Mouse (Mus musculus) telencephalon, adult 2 months (tissue): ENCODE results near the gene Ldb1.
"Not testable (repeated sequence)": the region's sequence is repeated elsewhere in the genome, so short reads cannot be mapped to it uniquely, and the experiment has no call there.

Source experiments
- DNase-seq: peaks from one replicate; pipeline ENCODE4 v3.0.0-alpha.2; 2011; ENCODE audit warnings: low read depth, low spot score

Gene Ldb1

GRCm38 (mm10) chr19:46028747-46029320, 16.2 kb downstream of the Ldb1 start:
- DNase-seq, result no peak

DNA sequence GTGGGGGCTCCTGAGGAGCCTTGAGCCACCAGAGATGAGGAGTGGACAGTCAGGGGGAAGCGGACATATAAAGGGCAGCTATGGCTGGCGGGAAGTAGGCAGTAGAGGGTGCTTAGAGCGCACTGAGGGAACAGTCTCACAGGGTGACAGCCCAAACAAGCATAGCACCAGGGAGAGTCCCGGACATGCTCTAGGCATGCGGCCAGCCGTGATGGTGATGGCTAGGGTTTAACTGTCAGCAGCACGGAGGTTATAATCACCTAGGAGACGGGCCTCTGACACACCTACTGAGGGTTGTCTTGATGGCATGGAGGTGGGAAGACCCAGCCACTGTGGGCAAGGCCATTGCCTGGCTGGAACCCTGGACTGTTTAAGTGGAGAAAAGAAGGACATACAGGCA, 18.4 kb downstream of the Ldb1 start:
- no peak for DNase-seq

DNA sequence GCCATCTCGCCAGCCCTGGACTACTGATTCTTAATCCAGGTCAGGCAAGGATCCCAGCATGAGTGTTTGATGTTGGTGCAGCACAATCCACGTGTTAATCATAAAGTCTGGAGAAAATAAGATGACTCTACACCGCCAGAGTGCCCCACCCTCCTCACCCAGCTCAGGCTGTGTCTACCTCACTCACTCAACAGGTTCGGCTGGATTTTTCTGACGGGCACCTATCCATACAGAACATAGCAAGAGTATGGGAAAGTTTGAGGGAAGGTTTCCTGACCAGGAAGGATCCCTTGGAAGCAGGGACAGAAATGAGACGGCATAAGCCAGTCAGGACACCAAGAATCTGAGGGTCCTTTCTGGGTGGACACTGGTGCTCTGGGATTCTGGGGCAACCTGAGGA, 20.1 kb downstream of the Ldb1 start:
- no peak for DNase-seq

DNA sequence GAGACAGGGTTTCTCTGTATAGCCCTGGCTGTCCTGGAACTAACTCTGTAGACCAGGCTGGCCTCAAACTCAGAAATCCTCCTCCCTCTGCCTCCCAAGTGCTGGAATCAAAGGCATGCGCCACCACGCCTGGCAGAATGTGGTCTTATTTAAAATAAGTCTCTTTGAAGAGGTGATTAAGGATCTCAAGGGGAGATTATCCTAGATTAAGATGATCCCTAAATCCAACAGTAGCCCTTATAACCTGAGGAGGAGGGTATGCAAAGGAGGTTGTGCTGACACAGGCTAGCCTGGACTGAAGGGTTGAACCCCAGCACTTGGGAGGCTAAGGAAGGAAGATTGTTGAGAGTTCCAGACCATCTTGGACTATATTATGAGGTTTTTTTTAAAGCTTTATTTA, 29.0 kb downstream of the Ldb1 start:
- no peak for DNase-seq

DNA sequence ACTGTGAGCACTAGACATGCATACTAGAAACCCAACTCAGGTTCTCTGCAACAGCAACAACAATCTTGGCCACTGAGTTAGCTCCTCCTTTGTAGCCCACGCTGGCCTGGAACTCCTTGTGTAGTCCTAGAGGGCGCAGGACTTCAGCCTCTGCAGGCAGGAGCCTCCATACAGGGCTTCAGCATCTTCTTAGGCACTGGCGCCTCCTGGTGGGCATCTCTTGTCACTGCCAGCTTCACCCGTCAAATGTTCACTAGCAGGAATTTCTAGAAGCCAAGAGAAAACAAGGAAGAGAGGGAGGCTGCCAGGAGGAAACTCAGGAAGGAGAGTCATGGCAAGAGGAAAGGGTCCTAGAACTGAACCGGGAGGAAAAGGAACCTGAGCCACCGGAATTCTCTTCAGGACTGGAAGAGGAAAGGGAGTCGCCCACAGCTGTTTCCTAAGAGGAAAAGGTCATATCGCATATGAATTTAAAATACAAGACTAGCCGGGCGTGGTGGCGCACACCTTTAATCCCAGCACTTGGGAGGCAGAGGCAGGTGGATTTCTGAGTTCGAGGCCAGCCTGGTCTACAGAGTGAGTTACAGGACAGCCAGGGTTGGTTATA, 30.3 kb downstream of the Ldb1 start:
- DNase-seq, result peak; percentile 57

DNA sequence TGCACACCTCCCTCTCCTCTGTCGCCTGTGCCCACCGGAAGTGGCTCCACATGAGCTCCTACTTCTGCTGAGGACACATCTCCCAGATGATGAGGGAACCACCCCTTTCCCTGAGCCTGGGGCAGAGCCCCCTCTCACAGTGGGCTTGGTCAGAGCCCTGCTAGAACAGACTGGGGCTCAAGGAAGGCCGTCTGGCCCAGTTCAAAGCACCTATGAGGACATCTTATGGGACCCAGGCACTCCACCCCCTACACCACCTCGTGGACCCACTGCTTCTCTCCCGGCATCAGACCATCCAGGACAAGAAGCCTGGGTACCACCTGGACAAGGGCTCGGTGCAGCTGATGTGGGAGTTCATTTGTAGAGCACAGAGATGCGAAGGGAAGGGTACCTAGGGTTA, 39.3 kb downstream of the Ldb1 start:
- no peak for DNase-seq

GRCm38 (mm10) chr19:46004814-46005466, 40.1 kb downstream of the Ldb1 start:
- DNase-seq, result no peak

DNA sequence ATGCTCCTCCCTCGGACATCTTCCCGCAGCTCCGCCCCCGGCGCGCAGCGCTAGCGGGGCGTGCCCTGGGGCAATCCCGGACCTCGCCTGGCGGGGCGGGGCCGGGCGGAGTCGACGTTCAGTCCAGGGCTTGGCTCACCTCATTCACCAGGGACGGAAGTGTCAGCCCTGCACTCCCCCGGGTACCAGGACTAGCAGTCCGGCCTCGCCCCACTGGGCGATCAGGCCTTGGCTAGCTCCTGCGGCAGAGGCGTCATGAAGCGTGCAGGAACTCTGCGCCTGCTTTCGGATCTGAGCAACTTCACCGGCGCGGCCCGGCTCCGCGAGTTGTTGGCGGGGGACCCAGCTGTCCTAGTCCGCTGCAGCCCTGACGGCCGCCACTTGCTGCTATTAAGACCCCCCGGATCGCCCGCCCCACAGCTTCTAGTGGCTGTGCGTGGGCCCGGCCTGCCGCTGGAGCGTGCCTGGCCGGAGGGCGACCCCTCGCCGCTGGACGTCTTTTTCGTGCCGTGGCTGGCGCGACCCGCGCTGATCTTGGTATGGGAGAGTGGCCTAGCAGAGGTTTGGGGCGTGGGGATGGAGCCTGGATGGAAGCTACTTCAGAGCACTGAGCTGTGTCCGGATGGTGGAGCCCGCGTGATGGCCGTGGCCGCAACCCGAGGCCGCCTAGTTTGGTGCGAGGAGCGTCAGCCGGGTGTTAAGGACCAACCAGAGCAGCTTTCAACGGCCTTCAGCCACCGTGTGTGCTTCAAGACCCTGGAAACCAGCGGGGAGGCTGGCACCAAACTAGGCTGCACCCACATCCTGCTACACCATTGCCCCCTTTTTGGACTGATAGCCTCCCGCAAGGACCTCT, 41.4 kb downstream of the Ldb1 start, which contains the start of gene Hps6:
Gene Hps6 (plus strand): TSS at position 138 of the 856 bp plus-strand sequence.
- DNase-seq, result peak; percentile 24

DNA sequence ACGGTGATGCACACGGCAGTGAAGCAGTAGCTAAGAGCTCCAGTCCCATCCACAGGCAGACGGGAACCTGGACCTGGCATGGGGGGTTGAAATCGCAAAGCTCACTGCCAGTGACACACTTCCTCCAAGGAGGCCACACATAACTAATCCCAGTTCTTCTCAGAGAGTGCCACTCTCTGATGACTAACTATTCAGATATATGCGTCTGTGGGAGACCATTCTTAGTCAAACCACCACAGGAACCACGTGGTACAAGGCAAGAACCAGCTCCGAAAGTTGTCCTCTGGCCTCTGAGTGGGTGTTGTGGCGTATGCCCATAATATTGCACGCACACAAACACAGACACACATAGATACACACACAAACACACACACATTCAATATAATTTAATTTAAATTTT, 42.7 kb downstream of the Ldb1 start:
- DNase-seq, result no peak

DNA sequence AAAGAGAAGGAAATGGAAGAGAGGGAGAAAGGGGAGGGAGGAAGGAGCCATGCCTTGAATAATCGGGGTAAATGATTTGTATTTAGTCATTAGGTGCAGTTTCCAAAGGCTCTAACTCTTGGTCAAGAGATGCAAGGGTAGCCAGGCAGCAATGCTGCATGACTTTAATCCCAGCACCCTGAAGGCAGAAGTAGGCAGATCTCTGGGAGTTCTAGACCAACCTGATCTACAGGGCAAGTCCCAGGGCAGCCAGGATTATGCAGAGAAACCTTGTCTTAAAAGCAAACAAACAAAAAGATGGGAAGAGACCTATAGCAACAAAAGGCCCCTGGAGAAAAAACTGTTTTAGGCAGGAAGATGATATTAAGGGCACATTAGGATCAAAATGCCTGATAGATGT, 45.6 kb downstream of the Ldb1 start:
- no peak for DNase-seq

- no peak for DNase-seq
Observed at GRCm38 (mm10) chr19:45998694-45999217, 46.3 kb downstream of the Ldb1 start.

DNA sequence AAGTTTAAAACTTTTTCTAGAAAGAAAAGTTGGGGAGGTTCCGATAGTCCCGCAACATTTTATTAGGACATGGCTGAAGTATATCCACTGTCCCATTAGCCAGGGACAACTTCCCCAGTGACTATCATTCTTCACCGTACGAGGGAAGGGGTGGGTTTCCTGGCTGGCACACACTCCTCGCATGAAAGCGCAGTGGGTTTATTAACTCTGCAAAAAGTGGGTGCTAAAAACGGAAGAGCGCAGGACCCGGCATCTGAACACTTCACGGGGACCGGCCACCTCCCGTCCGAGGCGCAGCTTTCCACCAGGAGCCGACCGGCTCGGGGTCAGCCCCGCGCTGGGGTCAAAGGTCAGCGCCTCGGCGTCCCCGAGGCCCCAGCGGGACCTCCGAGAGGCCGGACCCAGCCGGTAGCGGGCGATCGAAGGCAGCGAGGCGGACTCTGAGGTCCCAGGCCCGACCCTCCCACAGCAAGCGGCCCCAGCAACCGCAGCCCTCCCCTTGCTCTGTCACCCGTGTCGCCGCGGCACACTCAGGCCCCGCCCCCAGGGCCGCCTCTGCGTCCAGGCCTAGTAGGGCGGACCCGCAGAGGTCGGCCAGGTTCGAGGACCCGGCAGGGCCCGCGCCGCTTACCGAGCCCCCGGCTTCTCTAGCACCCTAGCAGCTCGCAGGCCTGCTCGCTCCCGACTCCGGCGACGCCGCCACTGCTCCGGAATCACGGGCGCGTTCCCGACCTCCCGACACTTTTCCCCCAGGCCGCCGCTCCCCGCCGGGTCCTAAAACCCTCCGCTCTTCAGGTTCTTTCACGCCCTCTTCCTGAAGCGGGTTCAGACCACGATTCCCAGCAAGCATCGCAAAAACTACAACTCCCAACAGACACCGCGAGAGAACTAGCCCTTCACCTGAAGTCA, 47.0 kb downstream of the Ldb1 start, which contains the start of gene Armh3:
Gene Armh3 (minus strand): TSS at position 704 of the 909 bp plus-strand sequence.
- peak; percentile 97 for DNase-seq

DNA sequence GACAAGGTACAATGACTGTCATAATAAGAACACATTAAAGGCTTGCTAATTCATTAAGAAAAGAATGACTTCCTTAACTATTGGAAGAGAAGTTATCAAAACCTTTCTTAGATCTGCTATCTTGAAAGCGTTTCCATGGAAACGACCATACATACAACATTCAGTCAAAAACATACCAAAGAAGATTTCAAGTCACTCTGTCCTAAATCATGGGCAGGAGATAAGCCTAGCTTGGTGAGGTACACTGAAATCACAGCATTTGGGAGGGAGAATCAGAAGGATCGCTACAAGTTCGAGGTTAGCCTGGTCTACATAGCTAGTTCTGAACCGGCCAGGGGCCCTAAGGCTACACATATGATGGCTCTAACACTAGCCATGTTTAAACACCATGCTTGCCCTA, 47.6 kb downstream of the Ldb1 start:
- DNase-seq, result no peak

DNA sequence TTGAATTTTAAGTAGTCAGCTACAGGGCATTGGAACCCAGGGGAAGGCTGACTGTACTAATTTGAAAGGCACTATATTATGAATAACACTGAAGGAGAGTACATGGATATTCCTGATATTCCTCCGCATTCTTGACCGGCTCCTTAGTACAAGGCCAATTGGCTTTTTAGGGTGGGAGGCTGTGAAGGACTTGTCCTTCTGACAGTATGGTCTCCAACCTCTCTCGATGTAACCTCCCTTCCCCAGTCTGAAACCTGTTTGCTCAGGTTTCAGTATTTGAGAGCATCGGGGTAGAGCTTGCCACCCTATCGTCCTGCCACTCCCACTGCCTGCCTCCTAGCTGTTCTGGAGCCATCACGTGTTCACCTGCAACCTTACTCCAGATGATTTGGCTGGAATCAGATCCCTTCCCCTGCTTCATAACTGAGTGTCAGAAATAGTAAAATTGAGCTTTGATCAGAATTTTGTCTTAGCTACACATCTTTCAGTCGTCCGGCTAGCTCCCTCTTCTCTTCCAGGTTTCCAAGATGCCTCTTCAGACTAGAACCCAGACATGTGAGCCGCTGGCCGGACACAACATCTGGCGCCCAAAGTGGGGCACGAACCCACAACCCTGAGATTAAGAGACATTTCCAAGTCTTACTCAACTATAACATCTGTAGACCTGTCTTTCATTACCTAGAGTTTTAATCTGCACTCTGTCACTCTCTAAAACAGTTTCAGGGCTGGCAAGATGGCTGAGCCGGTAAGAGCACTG, 50.9 kb downstream of the Ldb1 start:
- DNase-seq, result no peak

DNA sequence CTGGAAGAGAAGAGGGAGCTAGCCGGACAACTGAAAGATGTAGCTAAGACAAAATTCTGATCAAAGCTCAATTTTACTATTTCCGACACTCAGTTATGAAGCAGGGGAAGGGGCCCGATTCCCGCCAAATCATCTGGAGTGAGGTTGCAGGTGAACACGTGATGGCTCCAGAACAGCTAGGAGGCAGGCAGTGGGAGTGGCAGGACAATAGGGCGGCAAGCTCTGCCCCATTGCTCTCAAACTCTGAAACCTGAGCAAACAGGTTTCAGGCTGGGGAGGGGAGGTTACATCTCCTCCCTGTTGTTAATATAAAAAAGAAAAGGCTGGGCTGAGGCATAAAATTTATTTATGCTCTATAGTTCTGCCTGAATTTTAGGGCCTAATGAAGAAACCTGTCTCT, 51.6 kb downstream of the Ldb1 start:
- DNase-seq, result not testable (repeated sequence)

DNA sequence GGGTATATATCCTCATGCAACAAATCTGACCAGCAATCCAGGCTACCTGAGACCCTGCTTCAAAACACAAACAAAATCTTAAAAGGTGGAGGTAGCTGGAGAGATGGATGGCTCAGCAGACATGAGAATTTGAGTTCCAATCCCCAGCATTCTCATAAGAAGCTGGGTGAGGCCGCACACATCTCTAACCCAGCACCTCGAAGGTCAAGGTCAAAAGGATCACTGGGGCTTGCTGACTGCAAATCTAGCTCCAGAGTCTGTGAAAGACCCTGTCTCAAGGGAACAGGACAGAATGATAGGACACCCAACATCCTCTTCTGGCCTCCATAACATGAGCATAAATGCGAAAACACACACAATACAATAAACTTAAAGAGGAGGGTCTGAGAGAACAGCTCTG, 53.8 kb downstream of the Ldb1 start:
- no peak for DNase-seq

DNA sequence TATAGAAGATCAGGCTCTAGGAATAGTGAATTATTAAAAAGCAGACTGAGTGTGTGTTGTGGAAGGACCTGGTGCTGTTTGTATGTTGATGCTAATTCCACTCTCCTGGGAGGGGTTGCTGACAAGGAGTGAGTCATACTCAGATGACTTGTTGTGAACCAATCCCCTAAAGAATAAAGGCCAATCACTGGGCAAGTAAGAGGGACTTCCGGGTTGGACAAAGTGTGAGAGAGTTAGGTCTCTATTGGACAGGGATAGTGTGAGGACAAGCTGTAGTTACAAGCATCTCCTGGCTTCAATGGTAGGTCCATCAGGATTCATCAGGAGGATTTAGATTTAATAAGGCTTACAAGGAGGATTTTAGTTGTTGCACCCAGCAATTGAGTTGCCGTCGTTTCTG, 56.8 kb downstream of the Ldb1 start:
- DNase-seq, result no peak

DNA sequence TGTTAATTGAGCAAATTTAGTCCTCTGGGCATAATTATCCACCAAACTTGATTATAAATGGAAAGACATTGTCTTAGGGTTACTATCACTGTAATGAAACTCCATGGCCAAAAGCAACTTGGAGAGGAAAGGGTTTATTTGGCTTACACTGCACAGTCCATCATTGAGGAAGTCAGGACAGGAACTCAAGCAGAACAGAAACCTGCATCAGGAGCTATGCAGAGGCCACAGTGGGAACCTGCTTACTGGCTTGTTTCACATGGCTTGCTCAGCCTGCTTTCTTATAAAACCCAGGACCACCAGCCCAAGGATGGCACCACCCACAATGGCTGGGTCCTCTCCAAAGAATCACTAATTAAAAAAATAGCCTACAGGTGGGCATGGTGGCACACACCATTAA, 60.6 kb downstream of the Ldb1 start:
- no peak for DNase-seq
